Mouse (Mus musculus): Measurements from ENCODE around the gene Myocd. TPM values are rescaled to one million over a fixed set of nuclear protein-coding genes. Genes with fewer than 3 reads are reported as not detected.

The Myocd gene
- total RNA-seq, 2 experiments from 2014 or later = 0.99 to 2.7 TPM

- DNase-seq (ENCODE audit: low spot score in 2 of 2) = no peak
These were observed 121.3 kb downstream of the Myocd start for GRCm38 (mm10) chr11:65148441-65148840.

- DNase-seq (ENCODE audit: low spot score in 2 of 2) = no peak
These were observed 126.9 kb downstream of the Myocd start for GRCm38 (mm10) chr11:65142838-65143417.

GRCm38 (mm10) chr11:65139030-65139429 lies 130.8 kb downstream of the Myocd start:
- no peak for DNase-seq (ENCODE audit: low spot score in 2 of 2)

- DNase-seq (ENCODE audit: low spot score in 2 of 2) = no peak
These were observed 132.6 kb downstream of the Myocd start for GRCm38 (mm10) chr11:65137145-65137652.

DNA sequence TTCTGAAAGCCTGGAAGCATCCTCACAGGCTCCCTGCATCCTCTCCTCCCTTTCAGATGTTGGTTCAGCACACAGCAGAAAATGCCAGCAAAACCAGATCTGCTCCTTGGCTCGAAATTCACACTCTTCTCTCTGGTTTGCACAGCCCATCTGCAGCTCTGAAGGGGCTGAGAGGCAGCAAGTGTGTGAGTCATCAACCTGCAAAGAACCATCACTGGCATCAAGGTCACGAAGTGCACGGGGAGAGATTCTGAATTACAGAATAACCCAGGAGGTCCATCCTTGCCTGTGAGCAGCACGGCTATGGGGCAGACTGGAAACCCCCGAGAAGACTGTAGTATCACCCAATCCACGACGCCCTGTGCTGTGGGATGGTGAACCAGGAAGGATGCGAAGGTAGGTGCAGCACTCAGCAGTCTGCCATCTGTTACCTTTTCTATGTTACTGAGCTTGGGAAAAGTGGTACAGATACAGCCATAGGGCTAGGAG lies 134.5 kb downstream of the Myocd start:
- no peak for DNase-seq (ENCODE audit: low spot score in 2 of 2)

DNA sequence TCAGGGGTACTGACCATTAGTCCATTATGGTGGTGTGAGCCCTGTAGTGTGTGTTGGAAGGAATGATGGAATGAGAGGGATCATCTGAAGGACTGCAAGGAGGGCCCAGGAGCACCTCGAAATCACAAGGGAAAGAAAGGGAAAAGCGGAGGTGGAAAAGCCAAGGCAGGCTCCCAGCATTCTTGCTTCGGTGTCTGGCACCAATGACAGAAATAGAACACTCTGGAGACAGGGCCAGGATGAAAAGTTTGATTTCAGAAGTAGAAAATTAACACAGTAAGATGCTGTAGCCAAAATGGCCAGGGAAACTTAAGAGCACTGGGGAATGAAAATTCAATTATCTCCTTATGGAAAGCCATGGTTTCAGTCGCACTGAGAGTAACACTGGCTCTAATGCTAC lies 136.1 kb downstream of the Myocd start:
- DNase-seq (ENCODE audit: low spot score in 2 of 2) = no peak

DNA sequence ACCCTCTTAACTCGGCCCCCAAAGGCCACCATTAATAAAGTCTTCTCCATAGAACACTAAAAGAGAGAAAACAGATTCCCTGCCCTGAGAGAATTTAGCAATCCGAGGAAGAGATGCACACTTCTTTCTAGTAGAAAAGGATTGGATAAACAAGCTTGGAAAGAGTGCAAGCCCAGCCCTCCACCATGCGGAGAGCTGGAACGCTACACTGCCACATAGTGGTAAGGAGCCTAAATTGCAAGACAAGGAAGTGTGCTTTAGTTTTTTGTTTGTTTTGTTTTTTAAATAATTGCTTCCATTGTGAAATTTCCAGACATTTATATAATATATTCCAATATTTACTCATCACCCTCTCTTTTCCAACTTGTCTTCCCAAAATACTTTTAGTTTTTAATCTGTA lies 140.7 kb downstream of the Myocd start:
- DNase-seq (ENCODE audit: low spot score in 2 of 2) = no peak

- no peak for DNase-seq (ENCODE audit: low spot score in 2 of 2)
These were observed 141.1 kb downstream of the Myocd start for GRCm38 (mm10) chr11:65128666-65129065.

GRCm38 (mm10) chr11:65126566-65126965 lies 143.2 kb downstream of the Myocd start:
- DNase-seq (ENCODE audit: low spot score in 2 of 2) = no peak

Other genes starting within 250 kb of the Myocd start
- gene 1700086D15Rik, start 110.1 kb downstream of the Myocd start, total RNA-seq (2021) = under 1 TPM; 0.68 to 0.81 TPM
- gene Arhgap44, start 107.0 kb downstream of the Myocd start, total RNA-seq (2021) = 10 to 100 TPM in 1 of 2 experiments, 1 to 10 TPM in 1; 9.5 to 11.0 TPM

All from adrenal gland, postnatal 4 days (tissue).